Mouse (Mus musculus) megakaryocyte, embryonic 14.5 days (primary cell): Measurements from ENCODE around the gene Ndufaf3.

Experiments
- FLI1 ChIP-seq: IDR thresholded peaks from 2 replicates; pipeline ENCODE4 v1.6.1; 2012; ENCODE audit warnings: low read length, inconsistent platforms, mixed read lengths
- GATA1 ChIP-seq: IDR thresholded peaks from 3 replicates; pipeline ENCODE4 v1.6.1; 2012; ENCODE audit warnings: mixed read lengths, low read length, inconsistent platforms, borderline replicate concordance

- TF ChIP-seq GATA1 (no peak), FLI1 (no peak)
Measured at GRCm38 (mm10) chr9:108567931-108568419, 741 bp upstream of the Ndufaf3 start.
